Mouse (Mus musculus): ENCODE data around the gene Shf. TPM values are rescaled to one million over a fixed set of nuclear protein-coding genes. Genes with fewer than 3 reads are reported as not detected.

The Shf gene
- polyA plus RNA-seq, 1 experiment from 2014 or later, result 3.6 TPM

DNA sequence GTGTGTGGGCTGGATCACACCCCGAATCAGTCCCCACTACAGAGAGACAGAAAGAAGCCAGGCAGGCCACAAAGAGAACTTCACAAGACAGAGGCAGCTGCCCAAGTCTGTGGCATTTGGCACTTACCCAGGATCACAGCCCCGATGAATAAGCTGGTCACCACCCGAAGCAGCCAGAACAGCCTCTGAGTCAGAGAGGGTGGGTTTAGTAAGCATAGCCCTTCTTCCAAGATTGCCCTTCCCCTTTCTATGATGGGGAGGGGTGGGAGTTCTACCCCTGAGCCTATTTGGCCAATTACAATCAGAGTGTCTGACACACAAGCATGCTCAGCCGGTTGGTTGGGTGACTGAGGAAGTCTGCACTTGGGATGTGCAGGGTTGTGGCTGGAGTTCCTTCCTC is 62.8 kb downstream of the Shf start:
- WGBS, result 55% methylated on average over 4 of the region's 4 CpGs
- Histone ChIP-seq H3K4me2 (replicated peaks) (no peak overlapping the region), H3K9ac (no peak overlapping the region), H3K9me3 (no peaks in the 10 kb centered on the region), H3K4me1 (replicated peaks) (peaks cover 12% of the 10 kb centered on the region), H3K27me3 (replicated peaks) (peaks cover 57% of the 10 kb centered on the region), H3K27ac (no peak overlapping the region), H3K36me3 (no peaks in the 10 kb centered on the region), H3K4me3 (replicated peaks) (no peak overlapping the region)
- no peak for ATAC-seq

DNA sequence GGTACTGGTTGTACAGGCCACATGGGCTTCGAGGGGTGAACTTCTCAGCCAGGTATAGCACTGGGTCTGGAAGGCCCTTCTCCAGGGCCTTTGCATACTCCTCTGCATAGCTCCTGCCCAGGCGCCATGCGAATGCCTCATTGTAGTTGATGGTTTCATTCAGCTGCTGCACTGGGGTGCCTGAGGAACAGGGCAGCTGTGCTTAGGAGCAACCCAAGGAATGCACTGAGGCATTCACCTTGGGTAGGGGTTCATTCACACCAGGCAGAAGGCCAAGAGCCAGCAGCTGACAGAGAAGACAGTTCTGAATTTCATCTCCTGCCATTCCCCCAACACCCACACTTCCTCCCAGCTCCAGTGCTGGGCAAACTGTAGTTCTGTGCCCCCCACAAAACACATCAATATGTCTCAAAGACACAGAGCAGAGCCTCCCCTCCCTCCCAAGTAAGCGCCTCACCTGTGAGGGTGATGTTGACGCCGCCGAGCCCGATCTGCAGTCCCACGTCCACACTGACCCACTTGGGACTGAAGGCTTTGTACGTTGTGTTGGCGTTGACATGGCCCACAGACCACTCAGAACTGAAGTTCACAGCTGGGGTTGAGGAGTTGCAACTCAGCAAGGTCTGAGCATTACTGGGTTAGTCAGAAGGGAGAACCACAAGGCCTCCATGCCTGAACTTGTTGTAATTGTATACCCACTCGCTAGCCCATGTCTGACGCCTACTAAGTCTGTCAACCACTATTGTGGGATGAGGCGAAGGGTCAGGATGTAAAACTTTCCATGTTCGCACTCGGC is 63.7 kb downstream of the Shf start:
- Histone ChIP-seq H3K9me3 (no peaks in the 10 kb centered on the region), H3K4me3 (replicated peaks) (no peak overlapping the region), H3K27ac (no peak overlapping the region), H3K36me3 (no peaks in the 10 kb centered on the region), H3K4me2 (replicated peaks) (no peak overlapping the region), H3K4me1 (replicated peaks) (peaks cover 17% of the 10 kb centered on the region), H3K27me3 (replicated peaks) (peaks cover 61% of the 10 kb centered on the region), H3K9ac (no peak overlapping the region)
- ATAC-seq, result no peak
- WGBS, result 88% methylated on average over 16 of the region's 16 CpGs

DNA sequence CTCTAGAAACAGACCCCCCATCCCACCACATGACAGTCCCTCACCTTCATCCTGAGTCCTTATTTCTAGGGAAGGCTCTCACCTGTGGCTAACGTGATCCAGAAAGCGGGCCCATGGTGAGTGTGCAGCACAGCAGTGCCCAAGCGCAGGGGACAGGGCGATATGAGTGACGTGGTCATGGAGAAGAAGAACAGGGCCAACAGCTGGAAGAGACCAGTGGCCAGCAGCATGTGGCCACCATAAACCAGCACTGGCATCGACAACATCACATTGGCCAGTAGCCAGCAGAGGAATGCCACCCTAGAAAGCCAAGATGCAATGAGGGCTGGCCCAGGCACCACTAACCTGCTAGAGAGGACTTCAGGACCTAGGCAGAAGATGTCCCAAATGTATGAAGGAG is 64.4 kb downstream of the Shf start:
- ATAC-seq, result no peak
- Histone ChIP-seq H3K4me1 (replicated peaks) (peaks cover 17% of the 10 kb centered on the region), H3K4me3 (replicated peaks) (no peak overlapping the region), H3K9me3 (no peaks in the 10 kb centered on the region), H3K36me3 (no peaks in the 10 kb centered on the region), H3K27ac (no peak overlapping the region), H3K9ac (no peak overlapping the region), H3K4me2 (replicated peaks) (no peak overlapping the region), H3K27me3 (replicated peaks) (peaks cover 69% of the 10 kb centered on the region)
- WGBS, result 92% methylated on average over 6 of the region's 6 CpGs

DNA sequence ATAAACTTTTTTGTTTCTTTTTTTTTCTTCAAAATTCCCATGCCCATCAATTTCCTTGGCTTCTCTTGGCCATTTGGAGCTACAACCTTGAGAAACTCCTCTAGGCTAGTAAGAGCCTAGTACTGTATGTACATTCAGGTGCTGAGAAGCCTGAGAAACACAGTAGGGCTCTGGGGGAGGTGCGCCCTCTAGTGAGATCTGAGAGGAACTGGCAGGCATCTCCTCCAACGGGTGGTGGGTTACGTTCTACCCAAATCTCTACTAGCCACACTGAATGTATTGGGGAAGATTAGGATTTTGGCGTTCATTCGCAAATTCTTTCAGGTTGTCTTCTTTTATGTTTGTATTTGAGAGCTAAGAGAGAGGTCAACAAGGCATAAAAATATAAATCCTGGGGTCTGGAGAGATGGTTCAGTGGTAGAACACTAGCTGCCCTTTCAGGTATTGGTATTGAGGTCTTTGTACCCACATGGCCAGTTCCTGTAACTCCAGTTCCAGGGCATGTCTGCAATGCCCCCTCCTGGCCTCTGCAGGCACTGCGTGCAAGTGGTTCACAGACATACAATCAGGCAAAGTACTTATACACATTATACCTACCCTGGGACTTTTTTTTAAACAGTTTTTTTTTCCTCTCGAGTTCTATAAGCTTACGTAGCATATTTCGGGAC is 66.3 kb downstream of the Shf start:
- peaks cover 74% of the 10 kb centered on the region for H3K27me3 ChIP-seq (replicated peaks)
- WGBS, result 10% methylated on average over 9 of the region's 9 CpGs
- peak; percentile 60 for ATAC-seq
- H3K4me3 ChIP-seq (replicated peaks), result no peak overlapping the region
- no peak overlapping the region for H3K4me2 ChIP-seq (replicated peaks)
- H3K36me3 ChIP-seq, result no peaks in the 10 kb centered on the region
- H3K9ac ChIP-seq, result no peak overlapping the region
- H3K4me1 ChIP-seq (replicated peaks), result peaks cover 32% of the 10 kb centered on the region
- H3K9me3 ChIP-seq, result no peaks in the 10 kb centered on the region
- H3K27ac ChIP-seq, result no peak overlapping the region

DNA sequence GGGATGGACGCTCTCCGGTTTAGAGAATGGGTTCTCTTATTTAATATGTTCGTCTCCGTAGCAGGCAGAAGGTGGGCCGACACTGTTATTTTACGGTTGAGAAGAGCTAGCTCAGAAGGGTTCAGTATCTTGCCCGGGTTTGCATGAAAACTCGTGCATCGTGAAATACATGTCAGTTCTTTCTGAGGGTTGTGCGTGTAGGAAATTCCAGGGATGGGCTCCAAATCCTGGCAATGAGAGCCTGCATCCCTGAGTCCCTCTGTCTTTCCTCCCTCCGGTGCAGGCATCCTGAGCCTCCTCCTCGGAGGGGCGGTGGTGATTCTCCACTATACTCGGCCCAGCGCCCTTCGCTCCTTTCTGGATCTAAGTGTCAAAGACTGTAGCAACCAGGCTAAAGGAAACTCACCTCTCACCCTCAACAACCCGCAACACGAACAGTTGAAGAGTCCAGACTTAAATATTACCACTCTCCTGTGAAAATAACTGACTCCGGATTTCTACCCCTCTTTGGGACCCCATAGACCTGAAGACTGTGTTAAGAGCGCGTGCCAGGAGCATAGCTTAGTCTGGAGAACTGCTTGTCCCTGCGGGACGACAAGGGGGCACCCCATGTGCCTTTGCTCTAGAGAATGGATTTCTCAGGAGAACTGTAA is 66.9 kb downstream of the Shf start:
- 0 out of 2 replicates have a peak overlapping the region, but pooled peaks have one; percentile 26 for H3K9ac ChIP-seq
- H3K9me3 ChIP-seq, result no peaks in the 10 kb centered on the region
- peak overlapping the region; percentile 40 for H3K4me3 ChIP-seq (replicated peaks)
- no peaks in the 10 kb centered on the region for H3K36me3 ChIP-seq
- no peak for ATAC-seq
- 11% methylated on average over 23 of the region's 23 CpGs for WGBS
- H3K4me1 ChIP-seq (replicated peaks), result peaks cover 38% of the 10 kb centered on the region
- H3K27me3 ChIP-seq (replicated peaks), result peaks cover 78% of the 10 kb centered on the region
- no peak overlapping the region for H3K27ac ChIP-seq
- H3K4me2 ChIP-seq (replicated peaks), result peak overlapping the region; percentile 87

DNA sequence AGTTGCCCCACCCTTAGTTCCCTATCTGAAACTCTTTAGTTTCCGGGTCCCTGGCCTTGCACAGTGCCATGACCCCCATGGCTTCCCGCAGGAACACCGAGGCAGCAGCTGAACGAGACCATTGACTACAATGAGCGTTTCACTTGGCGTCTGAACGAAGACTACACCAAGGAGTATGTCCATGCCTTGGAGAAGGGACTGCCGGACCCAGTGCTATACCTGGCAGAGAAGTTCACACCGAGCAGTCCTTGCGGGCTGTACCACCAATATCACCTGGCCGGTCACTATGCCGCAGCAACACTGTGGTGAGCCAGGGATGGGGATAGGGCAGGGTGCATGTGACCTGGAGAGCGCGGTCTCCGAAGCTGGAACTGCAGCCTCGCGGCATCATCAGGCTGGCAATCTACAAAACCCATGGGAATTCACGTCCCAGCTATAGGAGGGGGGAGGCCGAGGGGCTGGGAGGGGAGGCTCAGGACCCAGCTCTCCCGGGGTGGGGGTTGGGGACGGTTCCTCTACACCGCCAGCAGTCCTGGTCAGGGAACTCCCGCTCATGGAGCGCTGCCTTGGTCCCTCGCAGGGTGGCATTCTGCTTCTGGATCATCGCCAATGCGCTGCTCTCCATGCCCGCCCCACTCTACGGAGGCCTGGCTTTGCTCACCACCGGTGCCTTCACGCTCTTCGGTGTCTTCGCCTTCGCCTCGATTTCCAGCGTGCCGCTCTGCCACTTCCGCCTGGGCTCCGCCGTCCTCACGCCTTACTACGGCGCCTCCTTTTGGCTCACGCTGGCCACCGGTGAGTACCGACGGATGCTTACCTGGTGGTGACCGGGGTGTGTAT is 67.7 kb downstream of the Shf start:
- Histone ChIP-seq H3K27me3 (replicated peaks) (peaks cover 74% of the 10 kb centered on the region), H3K36me3 (no peaks in the 10 kb centered on the region), H3K4me1 (replicated peaks) (peaks cover 39% of the 10 kb centered on the region), H3K9me3 (no peaks in the 10 kb centered on the region), H3K4me3 (replicated peaks) (peak overlapping the region; percentile 40), H3K4me2 (replicated peaks) (peak overlapping the region; percentile 87), H3K27ac (no peak overlapping the region), H3K9ac (0 out of 2 replicates have a peak overlapping the region, but pooled peaks have one; percentile 26)
- ATAC-seq, result peak; percentile 32
- WGBS, result 2% methylated on average over 48 of the region's 48 CpGs

DNA sequence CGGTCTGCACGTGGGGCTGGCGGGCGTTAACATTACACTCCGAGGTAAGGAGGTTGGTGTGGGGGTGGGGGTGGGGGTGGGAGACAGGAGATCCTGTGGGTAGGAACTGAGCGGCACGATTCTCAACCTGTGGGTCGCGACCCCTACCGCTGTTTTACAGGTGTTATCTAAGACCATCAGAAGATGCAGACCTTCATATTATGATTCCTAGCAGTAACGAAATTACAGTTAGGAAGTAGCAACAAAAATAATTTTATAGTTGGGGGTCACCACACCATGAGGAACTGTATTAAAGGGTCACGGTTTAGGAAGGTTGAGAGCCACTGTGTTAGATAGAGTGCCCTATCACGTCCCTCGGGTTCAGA is 68.3 kb downstream of the Shf start:
- Histone ChIP-seq H3K27ac (no peak overlapping the region), H3K36me3 (no peaks in the 10 kb centered on the region), H3K4me2 (replicated peaks) (peak overlapping the region; percentile 87), H3K4me3 (replicated peaks) (peak overlapping the region; percentile 40), H3K27me3 (replicated peaks) (peaks cover 76% of the 10 kb centered on the region), H3K9ac (no peak overlapping the region), H3K4me1 (replicated peaks) (peaks cover 39% of the 10 kb centered on the region), H3K9me3 (no peaks in the 10 kb centered on the region)
- no peak for ATAC-seq
- 5% methylated on average over 14 of the region's 14 CpGs for WGBS

DNA sequence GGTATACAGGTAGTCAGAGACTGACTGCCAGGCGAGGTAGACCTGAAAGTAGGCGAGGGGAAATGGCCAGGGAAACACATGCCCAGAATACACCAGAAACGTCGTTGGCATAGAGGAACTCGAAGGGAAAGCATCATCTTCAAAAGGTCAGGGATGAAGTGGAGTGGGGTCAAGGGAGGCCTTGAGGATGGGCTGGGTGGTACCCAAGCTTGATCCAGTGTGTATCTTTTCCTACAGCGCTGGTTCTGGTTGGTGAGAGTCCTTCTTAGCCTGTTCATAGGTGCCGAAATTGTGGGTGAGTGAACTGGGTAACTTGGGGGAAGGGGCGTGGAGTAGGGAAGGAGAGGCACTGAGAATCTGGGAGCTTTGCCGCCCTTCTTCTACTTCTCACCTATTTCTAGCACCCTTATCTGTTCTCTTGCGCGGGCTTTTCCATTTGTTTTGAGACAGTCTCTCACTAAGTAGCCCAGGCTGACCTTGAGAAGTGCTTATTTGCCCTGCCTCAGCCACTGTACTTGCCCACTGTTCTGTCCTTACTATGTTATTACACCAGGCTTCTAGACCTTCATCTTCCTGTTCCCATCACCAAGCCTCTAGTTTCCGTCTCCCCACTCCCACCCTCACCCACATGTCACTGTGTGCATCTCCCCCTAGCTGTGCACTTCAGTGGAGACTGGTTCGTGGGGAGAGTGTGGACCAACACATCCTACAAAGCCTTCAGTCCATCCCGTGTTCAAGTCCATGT is 68.9 kb downstream of the Shf start:
- H3K4me3 ChIP-seq (replicated peaks), result no peak overlapping the region
- no peaks in the 10 kb centered on the region for H3K36me3 ChIP-seq
- H3K27me3 ChIP-seq (replicated peaks), result peaks cover 77% of the 10 kb centered on the region
- H3K27ac ChIP-seq, result no peak overlapping the region
- no peak overlapping the region for H3K9ac ChIP-seq
- 0 out of 2 replicates have a peak overlapping the region, but pooled peaks have one; percentile 87 for H3K4me2 ChIP-seq (replicated peaks)
- no peaks in the 10 kb centered on the region for H3K9me3 ChIP-seq
- WGBS, result 19% methylated on average over 14 of the region's 14 CpGs
- H3K4me1 ChIP-seq (replicated peaks), result peaks cover 39% of the 10 kb centered on the region
- ATAC-seq, result no peak

Other genes with a start within 250 kb of the Shf start
- gene B2m, start 221.5 kb downstream of the Shf start, polyA plus RNA-seq (2015; fragmentation: Nextera tagmentation; extraction: Ambion mirVana), result 367 and 406 TPM in 2 replicates
- 0.09 TPM in 1 of 2 replicates, not detected in the other for gene Trim69, start 208.5 kb downstream of the Shf start, polyA plus RNA-seq (2015; fragmentation: Nextera tagmentation; extraction: Ambion mirVana)
- gene Patl2, start 183.0 kb downstream of the Shf start, polyA plus RNA-seq (2015; fragmentation: Nextera tagmentation; extraction: Ambion mirVana), result not detected in 2 replicates
- gene Terb2, start 182.9 kb downstream of the Shf start, polyA plus RNA-seq (2015; fragmentation: Nextera tagmentation; extraction: Ambion mirVana), result not detected in 2 replicates
- 68.1 and 68.6 TPM in 2 replicates for gene Sord, start 134.4 kb downstream of the Shf start, polyA plus RNA-seq (2015; fragmentation: Nextera tagmentation; extraction: Ambion mirVana)
- 0.08 TPM in 1 of 2 replicates, not detected in the other for gene Duox2, start 70.7 kb downstream of the Shf start, polyA plus RNA-seq (2015; fragmentation: Nextera tagmentation; extraction: Ambion mirVana)
- 0.14 and 0.25 TPM in 2 replicates for gene Duoxa2, start 70.3 kb downstream of the Shf start, polyA plus RNA-seq (2015; fragmentation: Nextera tagmentation; extraction: Ambion mirVana)
- not detected in 2 replicates for gene Duoxa1, start 55.4 kb downstream of the Shf start, polyA plus RNA-seq (2015; fragmentation: Nextera tagmentation; extraction: Ambion mirVana)
- 0.03 and 0.08 TPM in 2 replicates for gene Duox1, start 53.5 kb downstream of the Shf start, polyA plus RNA-seq (2015; fragmentation: Nextera tagmentation; extraction: Ambion mirVana)
- gene Slc28a2, start 57.3 kb upstream of the Shf start, polyA plus RNA-seq (2015; fragmentation: Nextera tagmentation; extraction: Ambion mirVana), result 63.2 and 66.0 TPM in 2 replicates
- gene Gm14085, start 115.8 kb upstream of the Shf start, polyA plus RNA-seq (2015; fragmentation: Nextera tagmentation; extraction: Ambion mirVana), result 0.36 and 0.40 TPM in 2 replicates
- gene Gatm, start 242.1 kb upstream of the Shf start, polyA plus RNA-seq (2015; fragmentation: Nextera tagmentation; extraction: Ambion mirVana), result 18.9 and 23.9 TPM in 2 replicates

Data from intestine, embryonic 15.5 days (tissue).